ENCODE assay signal across 8 mouse cellular contexts in genomic region chr2:14874281-14875037, GRCm38 (mm10).
DNase-seq lines count a peak whose midpoint lies in the region; ATAC-seq and TF ChIP-seq lines count a peak whose summit lies in the region.

No protein-coding gene starts in this region.

- no peaks in the 10 kb centered on the region for H3K27me3 ChIP-seq in heart, embryonic 13.5 days (replicated peaks)
- H3K27me3 ChIP-seq in heart, embryonic 12.5 days (replicated peaks): no peaks in the 10 kb centered on the region
- no peaks in the 10 kb centered on the region for H3K27me3 ChIP-seq in forebrain, postnatal 0 days (ENCODE audit: insufficient read depth, low read length)
- H3K27me3 ChIP-seq in midbrain, embryonic 10.5 days (ENCODE audit: low read depth, poor library complexity, severe bottlenecking): 0 out of 2 replicates have a peak, but pooled peaks cover 7% of the 10 kb centered on the region

- no peak for TF ChIP-seq CTCF in forebrain, postnatal 0 days (IDR thresholded peaks at IDR 0.05; ENCODE audit: low read depth)

- H3K36me3 ChIP-seq in heart, embryonic 13.5 days: no peaks in the 10 kb centered on the region
- H3K36me3 ChIP-seq in heart, embryonic 12.5 days: peaks cover 4% of the 10 kb centered on the region; the same call in 1 of the 2 replicates
- no peaks in the 10 kb centered on the region for H3K36me3 ChIP-seq in forebrain, postnatal 0 days (ENCODE audit: insufficient read depth)
- H3K36me3 ChIP-seq in midbrain, embryonic 10.5 days: no peaks in the 10 kb centered on the region

- peak overlapping the region; percentile 63 for H3K4me2 ChIP-seq in heart, embryonic 13.5 days
- no peak overlapping the region for H3K4me2 ChIP-seq in heart, embryonic 12.5 days
- H3K4me2 ChIP-seq in forebrain, postnatal 0 days (ENCODE audit: low read depth): peak overlapping the region; percentile 56

- ATAC-seq in heart, embryonic 13.5 days (ENCODE audit: extremely low read depth, insufficient number of reproducible peaks, low FRiP score, low TSS enrichment): no peak
- ATAC-seq in heart, embryonic 12.5 days (ENCODE audit: insufficient number of reproducible peaks, low FRiP score): no peak
- peak; percentile 3; the same call in 1 of the 2 replicates for ATAC-seq in forebrain, postnatal 0 days

- H3K4me3 ChIP-seq in heart, embryonic 13.5 days: 0 out of 2 replicates have a peak overlapping the region, but pooled peaks have one; percentile 37
- H3K4me3 ChIP-seq in heart, embryonic 12.5 days: no peak overlapping the region
- peak overlapping the region; percentile 40 for H3K4me3 ChIP-seq in forebrain, postnatal 0 days (ENCODE audit: low read depth, low read length)
- 0 out of 2 replicates have a peak overlapping the region, but pooled peaks have one; percentile 40 for H3K4me3 ChIP-seq in midbrain, embryonic 10.5 days

- H3K9me3 ChIP-seq in heart, embryonic 13.5 days: no peaks in the 10 kb centered on the region
- no peaks in the 10 kb centered on the region for H3K9me3 ChIP-seq in heart, embryonic 12.5 days (replicated peaks)
- no peaks in the 10 kb centered on the region for H3K9me3 ChIP-seq in forebrain, postnatal 0 days (ENCODE audit: low read length)
- H3K9me3 ChIP-seq in midbrain, embryonic 10.5 days (replicated peaks): no peaks in the 10 kb centered on the region

- peaks cover 19% of the 10 kb centered on the region for H3K4me1 ChIP-seq in heart, embryonic 13.5 days
- peaks cover 19% of the 10 kb centered on the region for H3K4me1 ChIP-seq in heart, embryonic 12.5 days (replicated peaks)
- H3K4me1 ChIP-seq in forebrain, postnatal 0 days (ENCODE audit: insufficient read depth): peaks cover 18% of the 10 kb centered on the region
- H3K4me1 ChIP-seq in midbrain, embryonic 10.5 days: peaks cover 31% of the 10 kb centered on the region

- peak; percentile 1 for DNase-seq in R1 (ENCODE audit: low read depth, low spot score)
- peak; percentile 21 for DNase-seq in forebrain, postnatal 0 days
- peak; percentile 12 for DNase-seq in midbrain, embryonic 10.5 days (ENCODE audit: low spot score)
- DNase-seq in embryo, embryonic 9.5 days (ENCODE audit: extremely low spot score): no peak
- no peak for DNase-seq in adrenal gland, postnatal 4 days (ENCODE audit: low spot score in 2 of 2)
- DNase-seq in urinary bladder, postnatal 36 days (ENCODE audit: low spot score in 2 of 2): no peak

- H3K9ac ChIP-seq in heart, embryonic 13.5 days: no peak overlapping the region; the same call in 1 of the 2 replicates
- H3K9ac ChIP-seq in heart, embryonic 12.5 days: no peak overlapping the region
- H3K9ac ChIP-seq in forebrain, postnatal 0 days: peak overlapping the region; percentile 49

- peak overlapping the region; percentile 28; the same call in 1 of the 2 replicates for H3K27ac ChIP-seq in heart, embryonic 13.5 days (replicated peaks)
- no peak overlapping the region for H3K27ac ChIP-seq in heart, embryonic 12.5 days (ENCODE audit: poor library complexity, severe bottlenecking)
- H3K27ac ChIP-seq in forebrain, postnatal 0 days (ENCODE audit: low read depth, low read length): peak overlapping the region; percentile 46
- peak overlapping the region; percentile 39; the same call in 1 of the 2 replicates for H3K27ac ChIP-seq in midbrain, embryonic 10.5 days (replicated peaks)

- WGBS in heart, embryonic 13.5 days: 61% methylated on average over 13 of the region's 13 CpGs
- WGBS in heart, embryonic 12.5 days: 66% methylated on average over 13 of the region's 13 CpGs
- 38% methylated on average over 13 of the region's 13 CpGs for WGBS in forebrain, postnatal 0 days
- 43% methylated on average over 13 of the region's 13 CpGs for WGBS in midbrain, embryonic 10.5 days

Comparison
In these comparisons a context has a peak if more than half of its experiments do, and no peak if none do; other contexts are left out.
1. DNase-seq: peak in R1 (single experiment), forebrain, postnatal 0 days (single experiment) and midbrain, embryonic 10.5 days (single experiment); none in embryo, embryonic 9.5 days (single experiment), adrenal gland, postnatal 4 days (0 of 2) and urinary bladder, postnatal 36 days (0 of 2).